ENCODE assay signal across 8 mouse cellular contexts in genomic region chr4:82613606-82614465, GRCm38 (mm10).
DNase-seq lines count a peak whose midpoint lies in the region; ATAC-seq and TF ChIP-seq lines count a peak whose summit lies in the region.

No protein-coding gene starts in this region.

- H3K27ac ChIP-seq in gastrocnemius, adult 2 months, result peak overlapping the region; percentile 79
- H3K27ac ChIP-seq in embryonic facial prominence, embryonic 15.5 days (replicated peaks), result peak overlapping the region; percentile 55
- H3K27ac ChIP-seq in hindbrain, embryonic 16.5 days (ENCODE audit: low read depth, low read length), result no peak overlapping the region
- peak overlapping the region; percentile 29; the same call in 1 of the 2 replicates for H3K27ac ChIP-seq in limb, embryonic 14.5 days (replicated peaks; ENCODE audit: low read depth, low read length)

- intact Hi-C loops in gastrocnemius, adult 2 months (cut with DNase I), result loop anchor here (5.0 to 10.0 kb wide), 2 partner anchors 107 to 1119 kb away; no protein-coding TSS in a partner anchor
- intact Hi-C loops in gastrocnemius, postnatal 36 days (cut with DNase I), result loop anchor here (5.0 to 10.0 kb wide), 2 partner anchors 1042 to 1119 kb away; no protein-coding TSS in a partner anchor

- no peak for ATAC-seq in embryonic facial prominence, embryonic 15.5 days (ENCODE audit: insufficient number of reproducible peaks, low FRiP score, low TSS enrichment, low read depth)
- ATAC-seq in hindbrain, embryonic 16.5 days, result peak; percentile 88
- peak; percentile 79 for ATAC-seq in limb, embryonic 14.5 days (ENCODE audit: low FRiP score, low read depth)
- no peak for ATAC-seq in erythroblast, adult 5-6 weeks (replicated peaks; ENCODE audit: low FRiP score, poor library complexity, severe bottlenecking)

- peak; percentile 70 for TF ChIP-seq CTCF in gastrocnemius, adult 2 months (IDR thresholded peaks at IDR 0.05)
- TF ChIP-seq CTCF in brain, embryonic 14.5 days (IDR thresholded peaks at IDR 0.05; ENCODE audit: borderline replicate concordance, extremely low read depth, insufficient read depth, insufficient read length), result peak; percentile 61; the same call in 1 of the 2 replicates

- no peak for TF ChIP-seq POLR2A in brain, embryonic 14.5 days (IDR thresholded peaks at IDR 0.05; ENCODE audit: borderline replicate concordance, extremely low read depth, insufficient read depth, insufficient read length, poor library complexity, severe bottlenecking)
- no peak for TF ChIP-seq POLR2A in limb, embryonic 14.5 days (IDR thresholded peaks at IDR 0.05; ENCODE audit: borderline replicate concordance, extremely low read depth, insufficient read depth, insufficient read length)

- H3K27me3 ChIP-seq in embryonic facial prominence, embryonic 15.5 days, result no peaks in the 10 kb centered on the region
- no peaks in the 10 kb centered on the region for H3K27me3 ChIP-seq in hindbrain, embryonic 16.5 days (replicated peaks; ENCODE audit: control insufficient read depth, insufficient read depth, low read length)
- no peaks in the 10 kb centered on the region for H3K27me3 ChIP-seq in limb, embryonic 14.5 days (ENCODE audit: control insufficient read depth, insufficient read depth, low read length)

- H3K9me3 ChIP-seq in embryonic facial prominence, embryonic 15.5 days (replicated peaks), result no peaks in the 10 kb centered on the region
- H3K9me3 ChIP-seq in hindbrain, embryonic 16.5 days (ENCODE audit: control insufficient read depth, low read length), result no peaks in the 10 kb centered on the region
- no peaks in the 10 kb centered on the region for H3K9me3 ChIP-seq in limb, embryonic 14.5 days (ENCODE audit: control insufficient read depth, low read length)

- peak overlapping the region; percentile 15; the same call in 1 of the 2 replicates for H3K4me2 ChIP-seq in embryonic facial prominence, embryonic 15.5 days (replicated peaks)
- peak overlapping the region; percentile 27 for H3K4me2 ChIP-seq in hindbrain, embryonic 16.5 days (ENCODE audit: low read length)
- no peak overlapping the region; the same call in 1 of the 2 replicates for H3K4me2 ChIP-seq in limb, embryonic 14.5 days (replicated peaks; ENCODE audit: low read depth, low read length, severe bottlenecking)

- peak; percentile 51 for DNase-seq in gastrocnemius, adult 2 months
- no peak for DNase-seq in gastrocnemius, postnatal 36 days
- peak; percentile 95 for DNase-seq in brain, embryonic 14.5 days (ENCODE audit: low read depth)
- DNase-seq in limb, embryonic 14.5 days (ENCODE audit: low spot score), result peak; percentile 93
- peak; percentile 83 for DNase-seq in retina, embryonic 14.5 days (ENCODE audit: low spot score)

- no peaks in the 10 kb centered on the region for H3K36me3 ChIP-seq in embryonic facial prominence, embryonic 15.5 days
- H3K36me3 ChIP-seq in hindbrain, embryonic 16.5 days (ENCODE audit: control insufficient read depth, insufficient read depth, low read length), result no peaks in the 10 kb centered on the region
- no peaks in the 10 kb centered on the region for H3K36me3 ChIP-seq in limb, embryonic 14.5 days (ENCODE audit: control insufficient read depth, insufficient read depth, low read length)

- peaks cover 21% of the 10 kb centered on the region for H3K4me1 ChIP-seq in embryonic facial prominence, embryonic 15.5 days
- H3K4me1 ChIP-seq in hindbrain, embryonic 16.5 days (ENCODE audit: control insufficient read depth, insufficient read depth, low read depth, low read length), result peaks cover 5% of the 10 kb centered on the region; the same call in 1 of the 2 replicates
- peaks cover 18% of the 10 kb centered on the region for H3K4me1 ChIP-seq in limb, embryonic 14.5 days (ENCODE audit: control insufficient read depth, insufficient read depth, low read length)

- WGBS in embryonic facial prominence, embryonic 15.5 days, result 27% methylated on average over 7 of the region's 7 CpGs
- 19% methylated on average over 7 of the region's 7 CpGs for WGBS in hindbrain, embryonic 16.5 days
- WGBS in limb, embryonic 14.5 days, result 8% methylated on average over 7 of the region's 7 CpGs

- no peak overlapping the region for H3K9ac ChIP-seq in embryonic facial prominence, embryonic 15.5 days
- peak overlapping the region; percentile 39; the same call in 1 of the 2 replicates for H3K9ac ChIP-seq in hindbrain, embryonic 16.5 days (ENCODE audit: low read depth, low read length)
- H3K9ac ChIP-seq in limb, embryonic 14.5 days (ENCODE audit: low read depth, low read length, severe bottlenecking), result no peak overlapping the region

- peak overlapping the region; percentile 34 for H3K4me3 ChIP-seq in gastrocnemius, adult 2 months
- H3K4me3 ChIP-seq in embryonic facial prominence, embryonic 15.5 days (replicated peaks), result no peak overlapping the region
- H3K4me3 ChIP-seq in hindbrain, embryonic 16.5 days (ENCODE audit: low read length), result no peak overlapping the region
- no peak overlapping the region for H3K4me3 ChIP-seq in limb, embryonic 14.5 days (replicated peaks; ENCODE audit: low read length)

Comparison
In these comparisons a context has a peak if more than half of its experiments do, and no peak if none do; other contexts are left out.
1. DNase-seq: peak in gastrocnemius, adult 2 months (single experiment), brain, embryonic 14.5 days (single experiment), limb, embryonic 14.5 days (single experiment) and retina, embryonic 14.5 days (single experiment); none in gastrocnemius, postnatal 36 days (0 of 2).
2. ATAC-seq: peak in hindbrain, embryonic 16.5 days (single experiment) and limb, embryonic 14.5 days (single experiment); none in embryonic facial prominence, embryonic 15.5 days (single experiment) and erythroblast, adult 5-6 weeks (single experiment).